Mouse (Mus musculus) splenic B cell, adult 2 months (primary cell): Measurements from ENCODE around the gene Tnxb.
"Not testable (repeated sequence)": the region's sequence is repeated elsewhere in the genome, so short reads cannot be mapped to it uniquely, and the experiment has no call there.

ENCODE experiments used
- DNase-seq: peaks from one replicate; pipeline ENCODE4 v3.0.0-alpha.2; 2011; ENCODE audit warnings: low read depth, low spot score
- H3K27me3 ChIP-seq: 2 replicates; pipeline ENCODE4 v1.6.1; 2012; ENCODE audit warnings: mild to moderate bottlenecking, low read length, moderate library complexity, mixed read lengths; ENCODE audit not compliant: control insufficient read depth, poor library complexity, insufficient read depth, severe bottlenecking
- H3K36me3 ChIP-seq: 2 replicates; pipeline ENCODE4 v1.6.1; 2012; ENCODE audit warnings: mild to moderate bottlenecking, low read length, moderate library complexity, mixed read lengths; ENCODE audit not compliant: control insufficient read depth, poor library complexity, insufficient read depth, severe bottlenecking

Tnxb gene

DNA sequence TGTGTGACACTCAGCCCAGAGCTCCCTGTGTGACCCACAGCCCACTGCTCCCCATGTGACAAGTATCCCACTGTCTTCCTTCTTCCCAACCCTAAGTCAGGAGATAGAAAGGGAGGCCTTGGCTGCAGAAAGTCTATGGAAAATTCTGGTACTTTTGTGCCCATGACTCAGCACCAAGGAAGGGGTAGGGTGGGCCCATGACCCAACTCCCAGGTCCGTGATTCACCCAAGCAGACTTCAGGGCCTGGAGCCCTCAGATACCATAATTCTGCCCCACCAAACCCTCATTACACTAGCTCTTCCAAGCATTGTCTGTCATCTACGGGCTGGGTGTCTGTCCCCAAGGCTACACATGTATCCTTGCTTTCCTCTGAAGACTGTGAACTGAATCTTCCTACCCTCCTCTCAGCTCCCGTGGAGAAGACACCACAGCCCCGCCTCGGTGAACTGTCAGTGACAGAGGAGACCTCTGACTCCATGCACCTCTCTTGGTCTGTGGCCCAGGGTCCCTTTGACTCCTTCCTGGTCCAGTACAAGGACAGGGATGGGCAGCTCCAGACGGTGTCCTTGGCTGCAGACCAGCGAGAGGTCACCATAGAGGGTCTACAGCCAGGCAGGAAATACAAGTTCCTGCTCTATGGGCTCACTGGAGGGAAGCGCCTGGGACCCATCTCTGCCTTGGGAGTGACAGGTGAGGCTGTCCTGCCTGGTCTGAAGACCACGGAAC, 44.0 kb downstream of the Tnxb start:
- H3K36me3 ChIP-seq, DNase-seq: not testable (repeated sequence)

GRCm38 (mm10) chr17:34714908-34715445, 44.6 kb downstream of the Tnxb start:
- not testable (repeated sequence) for H3K27me3 ChIP-seq, H3K36me3 ChIP-seq, DNase-seq

More for the DNA sequence above, 44.0 kb downstream of the Tnxb start:
- not testable (repeated sequence) for H3K27me3 ChIP-seq

DNA sequence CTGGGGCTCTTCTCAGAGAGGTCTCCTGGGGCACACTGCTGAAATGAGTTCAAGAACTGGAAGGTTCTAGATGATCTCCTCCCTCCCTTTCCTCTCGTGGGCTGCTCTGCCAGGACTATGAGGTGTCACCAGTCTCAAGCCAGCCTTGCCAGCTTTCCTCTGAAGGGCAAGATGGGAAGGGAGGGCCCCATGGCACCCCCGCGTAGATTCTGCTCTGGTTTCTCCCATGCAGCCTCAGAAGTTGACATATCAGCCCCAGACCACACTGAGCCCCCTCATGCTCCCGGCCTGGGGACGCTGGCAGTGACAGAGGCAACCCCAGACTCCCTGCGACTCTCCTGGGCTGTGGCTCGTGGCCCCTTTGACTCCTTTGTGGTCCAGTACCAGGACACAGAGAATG, 45.1 kb downstream of the Tnxb start:
- not testable (repeated sequence) for H3K27me3 ChIP-seq, DNase-seq, H3K36me3 ChIP-seq

- DNase-seq, result no peak
- Histone ChIP-seq H3K36me3 (no peaks in the 10 kb centered on the region), H3K27me3 (no peaks in the 10 kb centered on the region)
Measured at GRCm38 (mm10) chr17:34716247-34716646, 45.9 kb downstream of the Tnxb start.

DNA sequence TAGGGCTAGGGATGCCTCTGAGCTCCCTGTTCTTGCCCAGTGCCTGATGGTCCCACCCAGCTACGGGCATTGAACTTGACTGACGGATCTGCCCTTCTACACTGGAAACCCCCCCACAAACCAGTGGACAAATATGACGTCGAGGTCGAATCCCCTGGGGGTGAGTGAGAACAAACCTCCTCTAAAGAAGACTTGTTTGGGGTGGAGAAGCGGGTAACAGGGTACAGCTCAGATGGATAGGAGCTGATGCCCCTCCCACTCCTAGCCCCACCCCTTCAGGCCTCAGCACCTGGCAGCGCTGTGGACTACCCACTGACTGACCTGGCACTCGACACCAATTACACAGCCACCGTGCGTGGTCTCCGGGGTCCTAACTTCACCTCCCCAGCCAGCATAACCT, 47.1 kb downstream of the Tnxb start:
- Histone ChIP-seq H3K36me3 (no peaks in the 10 kb centered on the region), H3K27me3 (no peaks in the 10 kb centered on the region)
- no peak for DNase-seq

GRCm38 (mm10) chr17:34719886-34720285, 49.6 kb downstream of the Tnxb start:
- DNase-seq, H3K36me3 ChIP-seq, H3K27me3 ChIP-seq: not testable (repeated sequence)

DNA sequence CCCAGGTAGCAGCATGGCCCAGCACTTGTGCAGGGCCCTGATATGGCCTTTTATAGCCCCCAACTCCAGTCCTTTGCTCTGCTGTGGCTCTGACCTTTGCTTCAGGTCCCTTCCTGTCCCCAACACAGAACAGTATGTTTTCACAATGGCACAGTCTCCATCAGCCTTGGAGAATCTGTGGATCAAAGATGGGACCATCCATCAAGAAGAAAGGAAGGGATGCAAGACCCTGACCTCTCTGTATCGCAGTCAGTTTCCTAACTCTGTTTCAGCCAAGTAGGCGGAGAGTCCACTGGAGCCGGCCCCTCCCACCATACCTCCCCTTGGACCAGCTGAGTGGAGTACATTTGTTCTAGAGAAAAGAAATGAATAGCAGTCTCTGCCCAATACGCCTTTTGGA, 51.9 kb downstream of the Tnxb start:
- H3K27me3 ChIP-seq, H3K36me3 ChIP-seq: not testable (repeated sequence)

DNA sequence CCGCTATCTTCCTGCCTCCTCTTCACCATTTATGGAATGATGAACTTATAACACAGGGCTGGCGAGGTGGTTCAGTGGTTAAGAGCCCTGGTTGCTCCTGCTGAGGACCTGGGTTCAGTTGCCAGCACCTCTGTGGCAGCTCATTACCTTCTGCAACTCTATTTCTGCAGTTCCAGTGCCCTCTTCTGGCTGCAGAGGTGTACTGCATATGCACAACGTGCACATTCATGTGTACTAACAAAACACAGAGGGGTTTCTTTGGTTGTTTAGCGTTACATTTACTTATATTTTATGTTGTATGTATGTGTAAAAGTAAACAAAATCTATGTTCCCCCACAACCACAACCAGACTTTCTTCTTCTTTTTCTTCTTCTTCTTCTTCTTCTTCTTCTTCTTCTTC, 52.7 kb downstream of the Tnxb start:
- no peak for DNase-seq
- no peaks in the 10 kb centered on the region for H3K36me3 ChIP-seq
- no peaks in the 10 kb centered on the region for H3K27me3 ChIP-seq

More for the DNA sequence above, 51.9 kb downstream of the Tnxb start:
- not testable (repeated sequence) for DNase-seq

DNA sequence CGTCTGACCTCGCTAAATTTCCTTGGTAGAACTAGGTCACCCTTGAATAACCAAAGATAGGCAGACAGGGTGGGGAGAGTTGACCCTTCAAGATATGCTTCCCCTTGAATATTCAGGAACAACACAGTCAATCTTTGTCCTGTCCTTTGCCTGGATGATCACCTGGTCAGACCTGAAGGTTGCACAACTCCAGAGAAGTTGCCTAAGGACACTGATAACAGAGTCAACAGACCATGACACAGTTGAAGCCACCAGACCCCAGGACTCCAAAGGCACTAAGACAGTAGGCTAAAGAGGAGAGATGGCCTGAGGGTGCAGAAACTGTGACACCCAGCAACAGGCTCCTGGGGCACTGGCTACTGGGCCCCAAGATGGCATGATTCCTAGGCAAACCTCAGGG, 57.6 kb downstream of the Tnxb start:
- no peaks in the 10 kb centered on the region for H3K27me3 ChIP-seq
- no peak for DNase-seq
- no peaks in the 10 kb centered on the region for H3K36me3 ChIP-seq

- H3K27me3 ChIP-seq, H3K36me3 ChIP-seq, DNase-seq: not testable (repeated sequence)
Measured at GRCm38 (mm10) chr17:34729155-34729554, 58.8 kb downstream of the Tnxb start.

DNA sequence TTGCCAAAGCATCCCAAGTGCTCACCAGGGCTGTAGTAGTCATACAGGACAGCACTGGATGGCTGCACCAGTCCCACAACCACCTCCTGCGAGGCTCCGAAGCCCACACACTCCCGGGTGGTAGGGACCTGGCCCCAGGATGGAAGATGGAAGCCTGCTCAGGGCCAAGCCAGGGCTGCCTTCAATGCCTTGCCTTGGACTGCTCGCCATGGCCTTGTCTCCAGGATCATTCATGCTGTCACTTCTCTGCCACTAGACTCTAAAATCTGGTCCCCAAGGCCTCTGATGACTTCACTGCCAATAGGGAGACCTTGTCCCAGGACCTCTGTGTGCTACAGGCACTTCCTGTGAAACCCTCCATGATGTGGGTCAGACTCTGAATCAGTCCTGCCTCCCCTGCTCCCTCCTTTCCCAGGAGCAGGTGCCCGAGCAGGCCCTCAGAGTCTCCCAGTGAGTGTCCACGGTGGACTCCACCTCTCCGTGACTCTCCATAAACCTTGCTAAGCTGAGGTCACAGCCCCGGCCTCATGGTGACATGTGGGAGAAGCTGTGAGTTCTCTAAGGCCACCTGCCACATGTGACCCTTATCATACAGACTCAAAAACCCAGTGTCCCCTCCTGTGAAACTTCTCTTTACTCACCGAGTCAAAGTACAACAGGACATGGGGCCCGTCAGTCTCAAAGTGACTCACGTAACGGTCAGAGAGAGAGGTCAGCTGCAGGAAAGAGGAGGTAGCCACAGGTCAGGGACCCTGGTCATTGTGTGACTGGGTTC, 59.6 kb downstream of the Tnxb start:
- not testable (repeated sequence) for DNase-seq, H3K27me3 ChIP-seq, H3K36me3 ChIP-seq

GRCm38 (mm10) chr17:34737466-34737865, 67.1 kb downstream of the Tnxb start:
- H3K27me3 ChIP-seq, H3K36me3 ChIP-seq, DNase-seq: not testable (repeated sequence)

GRCm38 (mm10) chr17:34739708-34740107, 69.4 kb downstream of the Tnxb start:
- H3K36me3 ChIP-seq, H3K27me3 ChIP-seq, DNase-seq: not testable (repeated sequence)

- DNase-seq, result no peak
- H3K36me3 ChIP-seq, result no peaks in the 10 kb centered on the region
- no peaks in the 10 kb centered on the region for H3K27me3 ChIP-seq
Measured at GRCm38 (mm10) chr17:34740280-34740679, 69.9 kb downstream of the Tnxb start.

- no peak for DNase-seq
- Histone ChIP-seq H3K36me3 (no peaks in the 10 kb centered on the region), H3K27me3 (no peaks in the 10 kb centered on the region)
Measured at GRCm38 (mm10) chr17:34743719-34744118, 73.4 kb downstream of the Tnxb start, which contains the start of gene C4b. TSS of gene C4b (minus strand) at chr17:34743882.
